Mouse (Mus musculus) testis, postnatal 10 days (tissue): Measurements from ENCODE around the gene Ryr2.

Experiments
- DNase-seq: peaks from one replicate; pipeline ENCODE4 v3.0.0; 2021; ENCODE audit warnings: low spot score

Gene Ryr2

DNA sequence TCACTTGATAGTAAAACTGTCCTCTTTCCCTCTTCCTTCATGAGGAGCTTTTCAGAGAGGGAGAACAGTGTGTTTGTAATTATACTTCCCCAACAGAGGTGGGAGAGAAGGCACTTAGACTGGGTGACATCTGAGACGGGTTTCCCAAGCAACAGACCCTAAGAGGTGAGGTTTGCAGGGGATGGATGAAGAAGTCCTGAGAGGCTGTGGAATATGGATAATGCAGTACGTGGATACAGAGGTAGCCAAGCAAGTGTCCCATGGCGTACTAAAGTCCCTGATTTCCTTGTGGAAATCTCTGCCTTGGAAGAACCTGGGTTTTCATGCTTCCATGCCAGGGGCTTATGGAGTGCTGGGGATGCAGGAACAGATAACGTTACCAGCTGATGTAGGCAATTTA is 69.5 kb downstream of the Ryr2 start:
- no peak for DNase-seq

DNA sequence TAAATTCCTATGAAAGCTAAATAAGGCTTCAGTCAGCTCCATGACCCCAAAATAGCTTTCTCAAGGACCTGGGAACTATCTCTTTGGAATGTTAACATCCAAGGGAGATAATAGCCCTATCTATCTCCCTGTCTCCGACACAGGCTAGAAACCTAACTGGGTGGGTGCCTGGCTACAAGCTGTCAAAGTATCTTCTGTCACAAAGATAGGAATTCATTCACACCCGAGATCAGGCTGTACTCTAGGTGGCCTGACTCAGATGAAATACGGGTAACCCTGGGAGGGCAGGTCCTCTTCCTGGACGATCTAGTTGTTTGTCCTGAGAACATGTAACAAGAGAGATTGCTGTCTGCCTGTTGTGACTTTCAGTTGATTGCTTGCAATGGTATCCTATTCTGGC is 69.9 kb downstream of the Ryr2 start:
- DNase-seq, result no peak

DNA sequence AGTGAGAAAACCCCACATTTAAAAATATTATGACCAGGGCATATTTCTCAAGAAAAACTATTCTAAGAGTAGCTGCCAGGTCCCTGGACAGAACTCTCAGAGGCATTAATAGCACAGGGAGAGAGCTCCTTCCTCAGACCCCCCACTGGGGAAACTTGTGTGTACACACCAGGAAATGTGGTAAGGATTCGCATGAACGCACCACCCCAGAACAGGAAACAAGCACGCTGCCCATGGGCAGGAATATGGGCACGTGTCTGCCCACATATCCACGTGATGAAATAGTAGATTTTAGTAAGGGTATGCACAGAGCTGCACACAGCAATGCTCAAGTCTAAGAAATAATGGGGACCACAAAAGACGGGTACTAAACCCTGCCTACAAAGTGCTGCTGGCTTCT is 72.8 kb downstream of the Ryr2 start:
- no peak for DNase-seq

DNA sequence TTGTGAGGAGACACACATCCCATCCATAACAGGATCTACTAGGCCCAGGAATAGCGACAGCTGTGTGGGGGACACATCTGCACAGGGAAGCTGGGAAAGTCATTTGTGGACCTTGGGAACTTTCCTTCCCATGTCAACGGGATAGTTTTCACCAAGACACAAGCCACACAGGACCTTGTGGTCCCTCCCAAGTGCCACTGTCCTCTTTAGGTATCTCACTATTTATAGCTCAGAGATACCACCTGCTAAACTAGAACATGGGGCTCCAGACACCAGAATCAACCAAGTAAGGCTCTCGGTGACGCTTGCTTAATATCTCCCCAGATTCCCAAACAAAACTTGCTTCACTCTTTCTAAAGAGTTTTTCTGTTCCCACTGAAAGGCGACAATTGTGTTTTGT is 73.5 kb downstream of the Ryr2 start:
- no peak for DNase-seq

DNA sequence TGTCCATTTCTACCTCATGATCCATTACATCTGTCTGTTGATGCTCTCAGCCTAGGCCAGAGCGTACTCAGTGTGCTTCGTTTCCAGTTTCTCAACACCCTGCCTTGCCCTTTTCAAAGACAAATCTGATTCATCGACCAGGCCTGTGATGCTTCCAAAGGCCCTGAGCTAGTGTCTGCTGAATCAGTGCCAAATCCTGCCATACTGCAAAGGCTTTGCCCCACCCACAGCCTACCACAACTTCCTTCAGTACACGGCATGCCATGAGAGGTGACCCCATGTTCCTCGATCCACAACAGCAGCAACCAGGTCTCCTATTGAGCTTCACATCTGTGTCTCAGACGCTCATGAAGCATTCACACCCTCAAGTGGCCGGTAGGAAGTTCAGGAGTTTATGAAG is 76.9 kb downstream of the Ryr2 start:
- no peak for DNase-seq

DNA sequence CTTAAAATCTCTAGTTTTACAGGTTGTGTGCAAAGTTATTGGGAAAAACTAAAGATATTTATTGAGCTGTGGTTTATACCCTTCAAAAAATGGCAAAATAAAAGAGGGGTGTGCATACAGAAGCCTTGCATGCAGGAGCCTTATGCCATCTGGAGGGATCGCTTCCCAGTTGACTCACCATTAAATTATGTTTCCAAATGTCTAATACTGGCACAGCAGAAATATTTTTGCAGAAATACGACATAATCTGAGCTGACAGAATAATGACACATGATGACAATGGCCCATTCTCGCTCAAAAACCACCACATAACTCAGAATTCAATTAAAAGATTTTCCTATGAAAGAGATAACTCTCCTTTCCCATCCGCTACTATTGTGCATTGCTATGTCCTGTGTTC is 77.4 kb downstream of the Ryr2 start:
- no peak for DNase-seq

DNA sequence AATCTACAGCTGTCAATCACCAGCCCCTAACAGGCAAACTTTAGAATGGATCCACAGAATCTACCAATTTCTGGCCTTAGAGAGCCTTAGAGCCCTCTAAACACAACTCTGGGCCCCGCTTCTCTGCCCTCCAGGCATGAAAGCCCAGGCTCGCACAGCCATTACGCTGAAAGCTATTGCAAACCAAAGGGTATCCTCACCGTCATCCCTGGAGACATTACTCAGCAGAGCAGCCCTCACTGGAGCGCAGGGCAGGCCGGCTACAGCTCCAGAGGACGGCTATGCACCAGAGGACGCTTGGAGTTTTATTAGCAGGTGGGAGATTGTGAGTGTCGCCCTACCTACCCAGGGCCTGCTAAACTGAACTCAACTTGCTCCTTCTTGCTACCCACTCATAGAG is 88.7 kb downstream of the Ryr2 start:
- DNase-seq, result no peak

DNA sequence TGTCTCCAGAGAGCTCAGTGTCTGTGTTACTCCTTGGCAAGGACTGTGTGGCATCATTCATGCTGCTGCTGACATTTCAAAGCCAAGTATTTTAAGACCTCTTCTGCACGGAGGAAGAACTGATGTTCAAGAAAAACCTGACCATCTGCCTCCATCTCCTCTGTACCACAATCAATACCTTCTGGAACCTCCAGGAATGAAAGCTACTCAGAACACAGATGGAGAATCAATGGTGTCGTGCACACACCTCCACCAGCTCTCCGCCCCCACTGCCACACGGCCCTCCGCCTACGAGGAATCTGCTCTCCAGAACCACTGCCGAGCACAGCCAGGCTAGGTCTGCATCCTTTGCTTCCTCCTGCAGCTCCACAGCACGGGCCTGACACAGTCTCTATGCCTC is 92.8 kb downstream of the Ryr2 start:
- no peak for DNase-seq

DNA sequence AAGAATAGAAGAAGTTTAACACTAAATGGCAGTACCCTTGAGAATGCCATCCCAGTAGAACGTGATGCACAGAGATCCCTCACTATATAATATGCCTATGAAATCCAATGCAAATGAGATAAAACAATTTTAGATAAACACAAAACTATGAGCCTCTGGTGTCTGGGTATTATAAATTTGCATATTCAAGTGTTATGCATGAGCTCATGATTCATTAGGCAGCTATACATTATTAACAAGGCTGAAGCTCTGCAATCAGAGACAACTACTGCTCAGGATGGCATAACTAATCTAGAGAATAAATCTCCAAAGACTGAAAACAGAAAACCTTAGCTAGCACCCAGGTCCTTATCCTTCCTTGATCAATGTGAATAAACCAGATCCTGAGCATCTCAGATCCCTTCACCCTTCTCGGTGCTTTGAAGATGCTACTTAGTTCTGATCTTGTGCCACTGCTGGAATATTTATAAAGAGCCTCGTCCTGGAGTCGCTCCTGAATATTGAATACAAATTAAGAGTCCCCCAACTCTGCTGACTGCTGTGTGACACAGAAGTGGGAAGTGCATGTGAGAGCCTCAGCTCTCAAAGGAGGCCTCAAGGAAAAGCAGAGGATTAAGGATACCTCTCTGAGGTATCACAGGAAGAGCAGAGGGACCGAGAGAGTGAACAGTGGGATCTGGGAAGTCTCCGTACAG is 97.6 kb downstream of the Ryr2 start:
- DNase-seq, result no peak

DNA sequence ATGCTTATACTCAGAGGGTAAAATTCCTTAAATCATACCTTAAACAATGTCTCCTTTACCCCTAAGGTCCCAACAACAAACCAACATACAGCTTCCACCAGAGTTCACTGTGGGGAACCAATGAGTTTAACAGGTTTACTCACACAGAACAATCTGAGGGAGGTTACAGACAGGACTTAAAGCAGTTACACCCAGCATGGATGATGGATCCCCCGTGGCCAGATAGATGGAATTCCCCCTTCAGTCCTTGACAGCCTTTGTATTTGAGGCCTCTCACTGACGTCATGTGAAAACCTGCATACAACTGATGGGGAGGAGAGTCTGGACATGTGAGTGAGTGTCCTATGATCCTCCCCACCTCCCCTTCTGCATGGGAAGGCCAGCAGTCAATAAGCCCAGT is 99.2 kb downstream of the Ryr2 start:
- DNase-seq, result no peak

DNA sequence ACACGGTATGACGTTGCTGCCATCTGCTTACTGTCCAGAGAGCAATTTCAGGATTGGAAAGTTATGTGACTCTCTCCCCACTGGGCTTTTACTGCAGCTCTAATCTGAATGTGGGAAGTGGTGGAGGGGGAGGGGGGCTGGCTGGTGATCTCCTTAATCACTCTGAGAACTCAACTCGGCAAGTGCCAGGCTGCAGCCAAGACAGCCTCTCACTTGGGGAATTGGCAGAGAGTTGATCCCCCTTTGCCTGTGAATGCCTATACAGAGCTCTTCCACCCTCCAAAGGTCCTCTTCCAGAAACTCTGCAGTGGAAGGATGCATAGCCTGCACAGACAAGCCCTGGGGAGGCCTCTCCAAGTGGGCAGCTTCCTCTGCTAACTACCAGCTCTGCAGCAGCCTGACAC is 104.9 kb downstream of the Ryr2 start:
- DNase-seq, result no peak

DNA sequence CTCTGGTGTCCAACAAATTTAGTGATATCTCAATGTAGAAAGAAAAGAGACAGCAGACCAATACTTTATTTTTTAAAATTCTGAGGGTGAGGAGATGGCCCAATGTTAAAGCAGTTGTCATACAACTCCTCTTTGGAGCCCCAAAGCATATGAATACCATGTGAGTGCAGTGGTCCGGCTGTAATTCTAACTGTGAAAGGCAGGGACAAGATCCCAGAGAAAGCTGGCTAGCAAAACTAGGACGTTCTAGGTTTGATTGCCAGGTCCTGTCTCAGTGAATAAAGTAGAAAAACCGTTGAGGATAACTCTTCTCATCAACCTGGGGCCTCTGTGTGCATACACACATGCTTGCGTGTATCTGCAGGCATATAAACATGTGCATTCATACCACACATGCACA is 106.9 kb downstream of the Ryr2 start:
- DNase-seq, result no peak

DNA sequence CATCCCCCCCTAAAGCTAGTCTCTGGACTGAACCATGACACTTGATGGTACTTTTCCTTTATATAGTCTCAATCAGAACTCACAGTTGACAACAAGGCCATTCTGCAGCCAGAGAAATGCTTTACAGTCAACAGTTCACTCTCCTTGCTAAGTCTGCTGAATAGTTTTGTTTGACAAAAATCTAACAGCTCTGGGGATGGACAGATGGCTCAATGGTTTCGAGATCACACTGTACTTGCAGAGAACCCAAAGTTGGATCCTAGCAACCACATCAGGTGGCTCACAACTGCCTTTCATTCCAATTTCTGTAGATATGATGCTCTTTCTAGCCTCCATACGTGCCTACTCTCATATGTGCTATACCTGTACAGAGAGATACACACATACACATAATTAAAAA is 109.4 kb downstream of the Ryr2 start:
- DNase-seq, result no peak

DNA sequence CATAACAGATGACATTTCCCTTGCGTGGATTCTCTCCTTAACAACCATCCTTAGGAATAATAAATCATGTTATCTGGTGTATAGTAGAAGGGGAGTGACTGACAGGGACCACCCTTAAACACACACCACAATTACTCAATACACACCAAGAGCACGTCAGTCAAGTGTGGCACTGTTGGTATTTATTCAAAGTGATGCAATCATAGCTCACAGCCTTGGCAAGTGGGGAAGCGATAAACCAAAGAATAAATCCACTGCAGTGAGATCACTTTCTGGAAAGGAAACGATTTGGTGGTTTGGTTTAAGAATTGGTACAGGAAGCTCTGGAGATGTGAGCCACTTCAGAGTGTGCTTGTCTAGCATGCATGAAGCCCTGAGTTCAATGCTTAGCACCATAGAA is 119.2 kb downstream of the Ryr2 start:
- DNase-seq, result no peak

DNA sequence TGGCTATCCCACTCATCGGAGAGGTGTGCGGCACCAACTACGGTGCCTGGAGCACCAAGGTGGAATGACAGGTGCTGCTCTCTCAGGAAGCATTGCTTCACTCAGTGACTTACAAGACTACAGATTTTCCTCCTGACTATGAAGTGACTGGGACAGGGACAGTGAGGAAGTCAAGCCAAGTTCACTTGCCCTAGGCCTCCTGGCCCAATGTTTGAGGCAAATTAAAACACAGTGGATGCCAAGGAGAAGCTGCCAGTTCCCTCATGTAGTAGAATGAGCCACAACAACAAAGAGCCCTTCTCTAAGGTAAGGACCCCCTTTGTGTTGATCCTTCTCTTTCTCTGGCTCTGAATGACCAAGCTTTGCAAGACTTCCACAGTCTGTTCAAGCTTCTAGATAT is 121.7 kb downstream of the Ryr2 start:
- no peak for DNase-seq

DNA sequence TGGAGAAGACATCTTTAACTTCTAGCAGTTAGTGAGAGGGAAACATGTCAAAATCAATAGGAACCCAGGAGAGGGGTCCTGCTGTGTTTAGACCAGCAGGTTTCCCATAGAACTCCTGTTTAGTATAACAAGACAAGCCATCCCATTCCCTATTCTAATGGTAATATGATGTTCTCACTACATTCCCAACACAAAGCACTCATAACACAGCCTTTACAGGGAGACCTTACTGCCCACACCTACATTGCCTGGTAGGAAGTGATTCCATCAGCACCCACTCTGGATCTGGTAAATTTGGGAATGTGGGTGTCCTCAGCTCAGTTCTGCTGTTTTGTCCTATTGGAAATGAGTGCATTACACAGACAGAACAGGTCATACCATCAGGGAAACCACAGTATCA is 127.7 kb downstream of the Ryr2 start:
- DNase-seq, result no peak

DNA sequence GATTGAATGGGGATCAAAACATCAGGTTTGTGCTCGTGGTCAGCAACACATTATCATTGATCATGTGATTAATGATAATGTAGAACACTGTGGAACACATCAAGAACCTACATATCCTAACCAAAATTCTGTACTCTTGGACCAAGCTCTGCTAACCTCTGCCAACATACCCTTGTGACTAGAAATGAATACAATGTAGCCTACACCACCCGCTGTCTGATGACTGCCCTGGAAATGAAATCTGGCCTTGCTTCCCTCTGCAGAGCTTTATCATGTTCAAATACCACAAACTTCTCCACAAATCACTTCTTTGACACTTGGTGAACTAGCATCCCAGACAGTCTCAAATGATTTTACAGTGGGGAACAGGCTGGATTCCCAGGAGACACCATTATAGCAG is 128.4 kb downstream of the Ryr2 start:
- DNase-seq, result no peak

DNA sequence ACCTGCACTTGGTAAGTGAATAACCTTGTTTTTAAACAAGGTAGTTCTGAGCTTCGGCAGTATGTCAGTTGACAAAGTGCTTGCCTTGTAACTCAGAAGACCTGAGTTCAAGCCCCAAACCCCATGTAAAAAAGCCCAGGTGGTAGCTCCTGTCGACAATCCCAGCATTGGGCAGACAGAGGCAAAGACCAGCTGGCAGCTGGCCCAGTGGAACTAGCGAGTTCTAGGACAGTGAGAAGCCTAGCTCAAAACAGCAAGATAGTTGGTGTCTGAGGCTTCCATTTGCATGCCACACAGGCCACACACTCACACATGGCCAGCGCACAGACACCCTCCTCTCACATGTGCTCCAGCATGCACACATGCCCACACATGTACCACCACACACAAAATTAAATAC is 129.1 kb downstream of the Ryr2 start:
- DNase-seq, result peak; percentile 43

DNA sequence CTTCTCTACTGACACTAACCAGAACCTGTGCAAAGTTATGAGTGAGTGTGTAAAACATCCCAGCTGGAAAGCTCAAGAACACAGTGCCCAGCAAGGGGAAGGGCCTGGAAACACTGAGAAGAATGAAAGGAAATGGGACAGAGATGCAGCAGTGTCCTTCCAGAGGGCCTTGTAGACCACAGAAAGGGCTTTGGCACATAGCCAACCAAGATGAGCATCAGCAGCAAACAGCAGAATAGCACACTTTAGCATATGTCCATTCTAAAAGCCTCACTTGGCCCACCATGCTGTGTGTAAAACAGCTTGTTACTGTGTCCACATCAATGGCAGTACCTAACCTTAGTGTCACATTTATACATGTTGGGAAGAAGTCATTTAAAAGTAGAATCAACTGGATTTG is 142.4 kb downstream of the Ryr2 start:
- no peak for DNase-seq

DNA sequence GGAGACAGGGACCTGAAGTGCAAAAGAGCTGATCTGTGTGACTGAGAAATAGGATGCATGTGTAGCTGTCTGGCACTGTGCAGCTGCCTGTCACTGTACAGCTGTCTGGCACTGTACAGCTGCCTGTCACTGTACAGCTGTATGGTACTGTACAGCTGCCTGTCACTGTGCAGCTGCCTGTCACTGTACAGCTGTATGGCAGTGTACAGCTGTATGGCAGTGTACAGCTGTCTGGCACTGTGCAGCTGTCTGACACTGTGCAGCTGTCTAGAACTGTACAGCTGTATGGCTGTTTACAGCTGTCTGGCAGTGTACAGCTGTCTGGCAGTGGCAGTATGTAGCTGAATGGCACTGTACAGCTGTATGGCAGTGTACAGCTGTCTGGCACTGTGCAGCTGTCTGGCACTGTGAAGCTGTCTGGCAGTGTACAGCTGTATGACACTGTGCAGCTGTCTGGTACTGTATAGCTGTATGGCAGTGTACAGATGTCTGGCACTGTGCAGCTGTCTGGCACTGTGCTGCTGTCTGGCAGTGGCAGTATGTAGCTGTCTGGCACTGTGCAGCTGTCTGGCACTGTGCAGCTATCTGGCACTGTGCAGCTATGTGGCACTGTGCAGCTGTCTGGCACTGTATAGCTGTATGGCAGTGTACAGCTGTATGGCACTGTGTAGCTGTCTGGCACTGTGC is 147.1 kb downstream of the Ryr2 start:
- no peak for DNase-seq

DNA sequence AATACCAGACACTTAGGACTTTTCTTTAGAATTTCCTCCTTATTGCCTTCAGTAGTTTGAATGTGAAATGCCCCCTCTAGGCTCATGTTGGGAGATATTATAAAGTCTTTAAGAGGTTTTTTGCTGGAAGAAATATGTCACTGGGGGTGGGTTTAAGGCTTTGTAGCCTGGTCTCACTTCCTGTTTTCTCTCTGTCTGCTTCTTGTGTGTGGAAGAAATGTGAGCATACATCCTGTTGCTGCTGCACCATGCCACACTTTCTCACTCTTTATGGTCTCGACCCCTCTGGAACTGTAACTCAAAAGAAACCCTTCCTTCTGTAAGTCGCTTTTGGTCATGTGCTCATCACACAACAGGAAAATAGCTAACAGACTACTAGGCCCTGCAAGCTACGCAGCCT is 147.9 kb downstream of the Ryr2 start:
- no peak for DNase-seq

DNA sequence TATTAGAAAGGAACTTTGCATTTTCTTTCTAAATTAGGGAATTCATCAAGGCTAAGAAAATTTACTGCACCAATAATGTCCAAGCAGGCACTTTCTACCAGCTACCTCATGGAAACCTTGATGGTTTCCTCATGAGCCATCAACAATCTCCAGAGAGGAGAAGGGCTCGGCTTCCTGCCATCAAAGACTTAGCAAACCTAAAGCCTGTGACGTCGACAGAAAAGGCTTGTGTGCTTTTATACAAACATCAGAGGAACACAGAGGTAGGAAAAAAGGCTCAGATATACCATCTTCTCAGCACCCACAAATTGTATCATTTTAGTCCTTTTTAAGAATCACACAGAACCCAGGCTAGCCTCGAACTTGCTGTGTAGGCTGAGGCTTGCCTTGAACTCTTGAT is 148.5 kb downstream of the Ryr2 start:
- DNase-seq, result no peak

DNA sequence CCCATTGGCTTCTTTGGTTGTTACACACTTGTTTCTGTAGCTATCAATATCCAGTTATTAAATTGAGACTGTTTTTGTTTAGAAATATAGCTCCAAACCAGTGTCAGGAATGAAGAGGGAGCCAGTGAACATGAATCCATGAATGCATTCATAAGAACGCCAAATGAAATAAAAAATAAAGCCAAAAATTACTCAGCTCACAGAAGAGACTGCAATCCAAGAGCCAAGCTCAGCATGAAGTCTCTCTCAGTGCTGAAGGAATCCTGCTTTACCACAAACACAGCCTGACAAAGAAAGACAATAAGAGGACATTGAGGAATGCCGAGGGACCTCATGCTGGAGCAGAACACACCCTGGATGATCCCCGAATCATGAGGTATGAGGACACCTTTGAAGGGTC is 154.8 kb downstream of the Ryr2 start:
- no peak for DNase-seq

DNA sequence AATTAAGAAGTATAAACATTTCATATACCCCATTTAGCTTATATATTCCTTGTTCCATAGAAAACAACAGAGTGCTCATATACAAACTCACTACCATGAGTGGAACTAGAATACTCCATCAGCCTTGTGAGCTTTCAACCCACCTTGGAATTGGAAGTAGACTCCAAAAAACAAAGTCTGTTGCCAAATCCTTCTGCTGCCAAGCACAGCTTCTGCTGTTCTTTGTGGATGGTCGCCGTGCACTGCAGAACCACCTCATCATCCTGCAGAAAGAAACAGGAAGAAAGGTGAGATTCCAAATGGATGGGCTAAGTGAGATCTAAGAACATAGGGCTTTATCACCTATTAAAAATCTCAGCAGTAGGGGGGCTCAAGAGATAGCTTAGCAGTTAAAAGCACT is 161.0 kb downstream of the Ryr2 start:
- DNase-seq, result no peak
